Mouse (Mus musculus) heart, adult 11 months (tissue): Measurements from ENCODE around the gene Cul9.

Experiments used
- DNase-seq: peaks from one replicate; pipeline ENCODE4 v3.0.0; 2022

Gene Cul9

GRCm38 (mm10) chr17:46545813-46546564 lies at the start of gene Cul9:
Gene Cul9 (minus strand): TSS chr17:46546388.
- peak; percentile 99 for DNase-seq

GRCm38 (mm10) chr17:46595336-46595735 lies 49.1 kb upstream of the Cul9 start:
- DNase-seq: no peak

GRCm38 (mm10) chr17:46594606-46595005 lies 48.4 kb upstream of the Cul9 start:
- no peak for DNase-seq

GRCm38 (mm10) chr17:46593124-46593523 lies 46.9 kb upstream of the Cul9 start:
- no peak for DNase-seq

- DNase-seq: no peak
Observed at GRCm38 (mm10) chr17:46591406-46591805, 45.2 kb upstream of the Cul9 start.

- DNase-seq: no peak
Observed at GRCm38 (mm10) chr17:46590439-46590838, 44.3 kb upstream of the Cul9 start.

GRCm38 (mm10) chr17:46589635-46590314 lies 43.6 kb upstream of the Cul9 start:
- no peak for DNase-seq

- no peak for DNase-seq
Observed at GRCm38 (mm10) chr17:46588913-46589312, 42.7 kb upstream of the Cul9 start.

GRCm38 (mm10) chr17:46588173-46588572 lies 42.0 kb upstream of the Cul9 start:
- no peak for DNase-seq

GRCm38 (mm10) chr17:46586327-46586726 lies 40.1 kb upstream of the Cul9 start:
- DNase-seq: no peak

GRCm38 (mm10) chr17:46578650-46579049 lies 32.5 kb upstream of the Cul9 start:
- DNase-seq: no peak

- no peak for DNase-seq
Observed at GRCm38 (mm10) chr17:46576070-46576469, 29.9 kb upstream of the Cul9 start.

GRCm38 (mm10) chr17:46574535-46574934 lies 28.3 kb upstream of the Cul9 start:
- no peak for DNase-seq

GRCm38 (mm10) chr17:46571005-46571404 lies 24.8 kb upstream of the Cul9 start:
- DNase-seq: no peak

GRCm38 (mm10) chr17:46559146-46559545 lies 13.0 kb upstream of the Cul9 start:
- peak; percentile 74 for DNase-seq

GRCm38 (mm10) chr17:46558151-46558550 lies 12.0 kb upstream of the Cul9 start:
- no peak for DNase-seq

GRCm38 (mm10) chr17:46557321-46557720 lies 11.1 kb upstream of the Cul9 start:
- peak; percentile 94 for DNase-seq

GRCm38 (mm10) chr17:46556584-46556945 lies 10.4 kb upstream of the Cul9 start:
- no peak for DNase-seq

- peak; percentile 100 for DNase-seq
Observed at GRCm38 (mm10) chr17:46555673-46556583, 9.7 kb upstream of the Cul9 start, which contains the start of gene Srf. Gene Srf (minus strand): TSS chr17:46556175.

GRCm38 (mm10) chr17:46554977-46555672 lies 8.9 kb upstream of the Cul9 start:
- DNase-seq: peak; percentile 97

GRCm38 (mm10) chr17:46554646-46554976 lies 8.4 kb upstream of the Cul9 start:
- peak; percentile 97 for DNase-seq

GRCm38 (mm10) chr17:46553926-46554325 lies 7.7 kb upstream of the Cul9 start:
- DNase-seq: no peak

- DNase-seq: no peak
Observed at GRCm38 (mm10) chr17:46553469-46553868, 7.3 kb upstream of the Cul9 start.
